Mouse (Mus musculus): Measurements from ENCODE around the gene Gm49320.
"Not testable (repeated sequence)": the region's sequence is repeated elsewhere in the genome, so short reads cannot be mapped to it uniquely, and the experiment has no call there.

Gene Gm49320

DNA sequence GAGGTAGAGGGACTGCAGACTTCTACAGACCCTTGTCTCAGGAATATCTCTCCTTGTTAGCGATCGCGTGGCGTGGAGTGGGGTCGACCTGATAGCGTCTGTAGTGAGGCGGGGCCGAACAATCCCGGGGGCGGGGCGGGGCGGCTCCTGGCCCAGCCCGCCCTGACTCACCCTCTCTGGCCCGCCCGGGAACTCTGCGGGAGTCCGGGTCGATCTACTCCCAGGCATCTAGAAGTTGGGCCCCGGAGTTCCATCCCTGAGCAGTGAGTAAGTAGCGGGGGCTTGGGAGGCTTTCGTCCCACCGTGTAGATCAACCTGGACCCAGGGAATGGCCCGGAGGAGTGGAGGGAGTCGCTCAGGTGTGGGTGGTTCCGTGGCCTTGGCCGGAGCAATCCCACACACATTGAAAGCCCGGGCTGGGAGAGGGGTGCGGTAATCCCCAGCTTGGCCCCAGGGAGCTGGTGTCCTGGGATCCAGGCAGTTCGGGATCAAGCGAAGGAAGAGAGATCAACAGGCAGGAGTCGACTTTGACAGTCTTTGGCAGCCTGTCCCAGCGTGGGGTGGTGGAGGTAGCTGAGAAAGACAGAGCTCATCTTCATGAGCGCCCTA, 11.8 kb upstream of the Gm49320 start, which contains the start of gene Lrrc8e:
Lrrc8e (plus strand) TSS at position 89 of the 609 bp plus-strand sequence.
- DNase-seq, result peak in 1 of 2 experiments; percentile 6

DNA sequence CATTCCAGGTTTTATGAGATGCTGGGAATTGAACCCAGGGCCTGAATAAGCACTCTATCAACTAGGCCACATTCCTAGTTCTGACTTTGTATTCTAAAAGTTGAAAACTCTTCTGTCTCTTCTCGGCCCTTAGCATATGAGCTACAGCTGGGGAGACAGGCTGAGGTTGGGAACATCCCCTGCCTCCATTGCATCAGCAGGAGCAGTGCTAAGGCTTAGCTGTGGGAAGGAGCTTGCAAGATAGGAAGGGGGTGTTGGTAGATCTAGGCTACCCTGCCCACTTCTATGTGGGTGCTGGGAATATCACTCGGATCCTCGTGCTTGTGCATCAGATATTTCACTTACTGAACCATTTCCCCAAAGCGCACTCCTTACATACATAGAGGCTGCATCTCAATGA, 10.7 kb upstream of the Gm49320 start:
- no peak for DNase-seq

DNA sequence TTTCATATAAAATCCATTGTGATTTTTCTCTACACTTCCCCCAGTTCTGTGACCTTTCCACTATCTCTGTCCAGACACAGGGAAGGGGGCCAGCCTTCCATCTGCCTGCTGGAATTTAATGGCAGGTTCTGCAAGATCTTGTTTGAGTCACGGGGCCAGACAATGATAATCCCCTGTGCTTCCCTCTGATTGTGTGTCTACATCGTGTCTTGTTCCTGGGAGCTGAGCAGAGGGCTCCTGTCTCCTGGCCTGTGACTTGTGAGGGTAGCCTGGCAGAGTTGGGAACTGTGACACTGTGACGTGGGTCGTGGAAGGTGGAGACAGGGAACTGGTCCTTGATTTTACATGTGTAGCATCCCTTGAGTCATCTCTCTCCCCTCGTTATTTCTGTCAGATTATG, 8.9 kb upstream of the Gm49320 start:
- DNase-seq, result no peak

DNA sequence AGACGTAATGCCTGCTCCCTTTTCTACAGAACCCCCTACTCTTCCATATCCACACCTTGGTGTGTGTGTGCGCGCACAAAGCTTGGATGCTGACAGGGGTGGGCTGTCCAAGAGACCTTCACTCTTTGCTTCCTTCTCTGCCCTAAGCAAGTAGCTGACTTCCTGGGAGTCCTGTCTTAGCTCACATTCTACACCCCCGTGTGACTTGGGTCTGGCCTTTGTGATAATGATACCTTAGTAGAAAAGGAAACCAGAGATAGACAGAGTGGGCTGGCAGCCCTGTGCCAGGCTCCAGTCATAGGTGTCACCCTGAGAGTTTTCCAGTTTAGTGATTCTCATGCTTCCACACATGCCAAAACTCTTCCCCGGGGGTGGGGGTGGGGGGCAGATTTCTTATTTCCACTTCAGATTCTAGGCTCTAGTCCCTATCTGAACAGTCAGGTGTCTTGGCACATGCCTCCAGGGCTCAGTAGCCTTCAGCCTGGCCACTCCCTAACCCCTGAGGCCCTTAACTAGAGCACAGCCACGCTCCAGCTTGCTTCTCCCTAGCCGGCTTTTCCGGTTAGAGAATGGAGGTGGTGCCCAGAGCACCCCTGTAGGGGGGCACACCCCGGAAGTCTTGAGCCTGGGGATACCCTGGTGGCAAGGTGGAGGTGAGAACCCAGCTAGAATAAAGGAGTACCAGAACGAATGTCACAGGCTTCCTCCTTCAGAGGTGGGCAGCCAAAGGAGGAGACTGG, 7.9 kb upstream of the Gm49320 start:
- peak in 1 of 2 experiments; percentile 2 for DNase-seq

DNA sequence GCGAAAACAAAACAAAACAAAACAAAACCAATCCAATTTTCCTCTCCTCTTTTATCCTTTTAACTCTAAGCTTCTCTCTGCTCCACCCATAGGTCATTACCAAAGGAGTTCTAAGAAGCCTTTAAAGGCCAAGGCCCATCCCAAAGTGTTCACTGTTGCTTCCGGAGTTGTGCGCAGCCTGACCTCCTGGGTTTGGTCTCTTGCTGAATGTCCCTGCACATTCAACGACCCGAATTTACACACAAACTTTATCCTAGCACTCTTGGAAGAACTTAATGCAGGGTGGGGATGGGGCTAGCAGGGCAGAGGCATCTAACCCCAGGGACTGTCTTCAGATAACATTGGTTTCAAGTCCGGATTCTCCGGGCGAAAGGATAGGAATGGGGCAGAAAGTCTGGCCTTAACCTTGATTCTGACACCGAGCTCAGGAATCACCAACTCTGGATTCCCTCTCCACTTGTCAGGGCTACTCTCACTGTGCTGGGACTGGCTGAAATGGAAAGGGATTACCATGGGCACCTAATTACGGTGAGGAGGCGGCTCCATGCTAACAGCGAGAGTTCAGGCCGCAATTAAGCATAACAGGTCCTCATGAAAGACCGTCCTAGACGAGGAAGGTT, 741 bp upstream of the Gm49320 start:
- DNase-seq, result no peak

DNA sequence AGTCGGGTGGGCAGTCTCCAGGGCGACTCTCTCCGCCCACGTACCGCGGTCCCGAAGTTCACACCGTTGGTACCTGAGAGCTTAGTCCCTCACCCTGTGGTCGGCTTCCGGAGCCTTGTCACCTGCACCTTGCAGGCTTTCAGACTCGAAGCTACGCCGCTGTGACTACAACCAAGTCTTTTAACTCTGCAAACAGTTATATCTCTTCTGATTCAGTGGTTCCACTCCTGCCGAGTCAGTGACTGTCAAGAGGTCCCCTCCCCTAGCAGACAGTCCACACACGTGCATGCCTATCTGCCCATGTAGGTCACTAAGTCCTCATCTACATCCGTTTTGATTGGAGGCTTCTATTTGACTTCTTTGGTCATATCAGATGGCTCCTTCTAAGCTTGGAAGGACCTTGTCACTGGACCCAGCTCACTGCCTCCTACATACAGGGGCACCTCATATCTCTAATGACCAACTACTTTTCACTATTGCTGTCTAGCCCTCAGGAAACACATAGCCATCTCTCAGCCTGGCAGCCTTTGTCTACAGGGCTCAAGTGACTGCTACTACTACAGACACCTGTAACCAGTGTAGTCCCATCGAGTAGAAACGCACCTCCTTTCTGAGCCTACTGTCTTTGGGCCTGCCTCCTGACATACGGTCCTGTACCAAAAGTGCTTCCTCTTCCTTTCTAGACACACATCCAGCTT, 677 bp downstream of the Gm49320 start:
- no peak for DNase-seq

DNA sequence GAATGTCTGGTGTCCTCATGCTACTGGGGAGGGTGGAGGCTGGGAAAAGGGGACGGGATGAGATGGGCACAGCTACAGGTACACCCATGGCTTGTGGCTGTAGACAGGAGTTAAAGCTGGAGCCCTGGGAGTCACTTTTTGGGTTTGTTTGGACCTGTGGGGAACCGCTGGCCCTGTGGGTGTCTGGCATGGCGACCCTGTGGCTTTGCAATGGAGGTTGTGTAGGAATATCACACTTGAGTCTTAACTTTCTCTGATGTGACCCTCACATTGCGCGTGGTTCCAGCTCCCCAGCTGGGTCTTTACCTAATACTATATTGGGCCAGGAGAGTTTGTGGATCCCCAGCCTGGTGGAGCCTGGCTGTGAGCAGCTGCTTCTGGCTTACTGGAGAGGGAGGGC, 6.4 kb downstream of the Gm49320 start:
- no peak for DNase-seq

DNA sequence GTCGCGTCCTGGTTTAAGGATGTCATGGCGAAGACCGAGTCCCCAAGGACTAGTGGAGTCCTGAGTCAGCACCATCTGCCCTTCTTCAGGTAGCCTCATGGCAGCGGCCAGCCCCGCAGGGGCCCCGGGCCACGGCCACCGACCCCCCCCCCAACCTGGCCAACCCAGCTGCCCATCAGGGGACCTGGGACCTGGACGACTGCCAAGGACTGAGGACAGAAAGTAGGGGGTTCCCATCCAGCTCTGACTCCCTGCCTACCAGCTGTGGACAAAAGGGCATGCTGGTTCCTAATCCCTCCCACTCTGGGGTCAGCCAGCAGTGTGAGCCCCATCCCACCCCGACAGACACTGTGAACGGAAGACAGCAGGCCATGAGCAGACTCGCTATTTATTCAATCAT, 7.1 kb downstream of the Gm49320 start:
- peak in 1 of 2 experiments; percentile 58 for DNase-seq

DNA sequence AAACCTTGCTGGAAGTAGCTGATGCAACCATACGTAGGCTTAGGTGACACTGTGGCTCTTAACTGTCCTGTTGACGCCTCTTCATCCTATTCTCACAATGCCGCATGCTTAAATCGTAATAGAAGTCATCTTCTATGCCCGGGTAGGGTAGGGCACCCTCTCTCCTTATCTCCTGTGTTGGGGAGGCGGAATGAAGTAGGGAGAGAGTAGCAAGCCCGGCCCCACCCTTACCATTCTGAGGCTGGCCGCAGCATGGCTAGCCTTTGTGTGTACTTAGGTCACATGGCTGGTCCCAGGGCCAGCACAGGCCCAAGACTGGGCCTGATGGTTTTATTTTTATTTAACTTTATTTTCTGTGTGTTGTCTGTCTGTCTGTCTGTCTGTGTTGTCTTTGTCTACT, 8.6 kb downstream of the Gm49320 start:
- DNase-seq, result no peak

DNA sequence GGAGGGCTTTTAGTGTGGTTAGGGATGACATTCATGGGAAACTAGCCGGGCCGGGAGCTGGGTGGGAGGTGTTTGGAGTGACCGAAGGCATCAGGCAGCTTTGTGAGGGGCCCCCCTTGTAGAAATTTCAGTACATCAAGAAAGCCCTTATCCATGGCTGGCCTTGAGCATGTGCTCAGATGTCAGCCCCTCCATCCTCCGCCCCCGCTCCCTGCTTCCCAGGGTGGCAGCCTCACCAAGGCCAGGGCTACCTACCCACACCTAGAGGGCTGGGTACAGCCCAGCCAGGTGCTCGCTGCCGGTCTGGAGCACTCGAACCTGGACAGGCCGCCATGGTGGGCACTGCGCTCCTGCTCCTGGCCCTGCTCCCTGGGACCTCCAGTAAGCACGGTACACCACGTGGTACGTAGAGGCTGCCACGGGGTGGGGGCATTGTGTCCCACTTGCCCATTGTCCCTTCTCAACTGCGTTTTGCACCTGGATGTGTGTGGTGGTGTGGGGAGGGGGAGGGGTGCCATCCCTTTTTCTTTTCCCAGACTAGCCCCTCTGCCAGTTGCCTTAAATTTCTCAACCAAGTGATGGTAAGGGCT, 9.4 kb downstream of the Gm49320 start, which contains the start of gene Tgfbr3l:
Tgfbr3l (plus strand) TSS at position 264 of the 590 bp plus-strand sequence.
- no peak for DNase-seq

DNA sequence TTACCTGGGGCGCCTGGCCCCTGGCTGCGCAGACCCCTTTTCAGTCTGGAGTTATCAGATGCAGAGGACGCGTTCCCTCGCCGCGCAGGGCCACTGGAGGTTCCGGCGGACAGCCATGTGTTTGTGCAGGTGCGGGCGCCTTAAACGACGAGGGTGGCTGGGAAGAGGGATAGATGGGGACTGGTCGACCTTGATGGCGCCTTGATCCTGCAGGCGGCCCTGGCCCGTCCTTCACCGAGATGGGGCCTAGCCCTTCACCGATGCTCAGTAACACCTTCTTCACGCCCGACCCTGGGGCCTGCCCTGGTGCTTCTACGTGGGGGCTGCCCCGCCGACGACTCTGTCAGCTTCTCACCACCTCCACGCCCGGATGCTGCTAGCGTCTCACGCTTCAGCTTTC, 10.5 kb downstream of the Gm49320 start:
- DNase-seq, result no peak

DNA sequence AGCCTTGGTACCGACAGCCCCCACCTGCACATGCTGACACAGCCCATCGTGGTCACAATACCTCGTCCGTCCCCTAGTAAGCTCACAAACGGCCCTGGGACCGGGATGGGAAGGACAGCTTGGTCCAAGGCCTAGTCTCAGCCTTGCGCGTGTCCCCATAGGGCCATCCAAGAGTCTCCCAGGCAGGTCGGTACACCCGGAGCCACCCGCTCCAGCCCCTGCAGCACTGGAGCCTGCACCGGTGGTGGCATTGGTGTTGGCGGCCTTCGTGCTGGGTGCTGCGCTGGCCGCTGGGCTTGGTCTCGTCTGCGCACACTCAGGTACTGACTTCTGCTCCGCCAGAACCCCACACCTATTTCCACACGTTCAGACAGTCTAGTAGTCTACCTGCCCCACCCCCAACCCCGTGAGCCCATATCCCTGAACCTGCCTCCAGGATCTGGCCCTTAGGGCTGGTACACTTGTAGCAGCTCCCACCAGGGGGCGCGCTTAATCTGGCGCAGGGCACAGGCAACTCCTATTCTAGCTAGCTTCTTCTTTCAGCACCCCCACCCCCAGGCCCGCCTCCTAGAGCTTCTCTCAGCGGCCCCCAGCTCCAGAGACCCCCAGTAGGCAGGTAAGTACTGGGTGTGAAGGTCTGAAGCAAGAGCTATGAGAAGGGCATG, 11.8 kb downstream of the Gm49320 start:
- peak; percentile 86 to 94 for DNase-seq

DNA sequence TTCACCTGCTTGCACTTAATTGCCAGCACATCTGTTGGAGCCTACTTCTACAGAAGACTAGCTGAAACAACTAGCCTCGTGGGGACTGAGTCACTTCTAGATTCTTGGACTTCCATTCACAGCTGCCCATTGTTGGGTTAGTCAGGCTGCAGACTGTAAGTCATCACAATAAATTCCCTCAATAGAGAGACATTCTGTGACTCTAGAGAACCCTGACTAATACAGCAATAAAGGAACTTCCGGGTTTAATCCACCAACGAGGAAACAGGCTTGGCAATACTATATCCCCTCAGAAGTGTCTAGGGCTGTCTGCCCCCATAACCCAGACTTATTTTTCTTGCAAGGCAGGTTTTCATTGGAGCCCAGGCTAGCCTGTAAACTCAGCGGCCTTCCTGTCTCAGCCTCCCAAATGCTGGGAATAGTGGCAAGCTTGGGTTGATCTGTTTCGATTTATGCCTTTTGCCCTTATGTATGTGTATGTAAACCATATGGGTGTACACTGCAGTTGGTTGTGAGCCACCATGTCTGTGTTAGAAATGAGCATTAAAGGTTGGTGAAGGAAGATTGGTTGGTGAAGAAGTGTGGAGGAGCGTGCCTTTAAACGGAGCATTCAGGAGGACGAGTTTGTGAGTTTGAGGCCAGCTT, 13.6 kb downstream of the Gm49320 start:
- DNase-seq, result no peak

DNA sequence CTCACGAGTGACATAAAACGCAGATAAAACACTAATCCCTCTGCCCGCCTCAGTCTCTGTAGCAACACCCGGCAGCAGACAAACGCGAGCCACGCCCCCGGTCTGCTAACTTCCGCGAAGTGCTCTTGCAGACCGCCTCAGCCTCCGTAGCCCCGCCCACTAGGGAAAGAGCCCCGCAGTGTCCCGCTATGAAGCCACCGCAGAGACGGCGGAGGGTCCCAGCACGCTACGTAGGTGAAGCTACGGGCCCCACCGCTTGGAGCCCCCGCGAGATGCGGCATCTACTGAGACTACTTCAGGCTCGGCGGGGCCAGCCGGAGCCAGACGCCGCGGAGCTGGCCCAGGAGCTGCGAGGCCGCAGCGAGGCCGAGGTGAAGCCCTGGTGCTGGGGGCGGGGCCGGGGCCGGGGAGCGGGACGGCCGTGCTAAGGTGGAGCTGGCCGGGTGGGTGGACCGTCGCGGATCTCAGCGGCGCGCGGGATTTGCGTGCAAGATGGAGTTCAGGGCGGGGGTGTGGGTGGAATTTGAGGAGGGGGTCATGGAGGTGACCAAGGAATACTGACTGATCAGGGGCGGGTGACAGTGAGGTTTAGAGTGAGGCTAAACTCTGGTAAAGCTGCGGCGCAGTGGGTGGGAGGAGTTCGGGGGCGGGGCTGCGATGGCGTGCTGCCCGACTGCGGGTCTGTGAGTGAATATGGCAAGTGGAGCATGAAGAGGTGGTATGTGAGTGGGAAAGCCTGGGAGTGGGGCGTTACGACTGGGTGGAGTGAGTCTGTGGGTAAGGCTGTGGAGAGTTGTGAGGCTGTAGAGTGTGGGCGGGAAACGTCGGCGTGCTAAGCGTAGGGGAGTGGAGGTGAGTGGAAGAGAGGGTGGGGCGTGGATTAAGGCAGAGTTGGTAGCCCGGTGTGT, 14.5 kb downstream of the Gm49320 start, which contains the start of gene Snapc2:
Snapc2 (plus strand) TSS at position 147 of the 908 bp plus-strand sequence.
- DNase-seq, result peak; percentile 95 to 96

DNA sequence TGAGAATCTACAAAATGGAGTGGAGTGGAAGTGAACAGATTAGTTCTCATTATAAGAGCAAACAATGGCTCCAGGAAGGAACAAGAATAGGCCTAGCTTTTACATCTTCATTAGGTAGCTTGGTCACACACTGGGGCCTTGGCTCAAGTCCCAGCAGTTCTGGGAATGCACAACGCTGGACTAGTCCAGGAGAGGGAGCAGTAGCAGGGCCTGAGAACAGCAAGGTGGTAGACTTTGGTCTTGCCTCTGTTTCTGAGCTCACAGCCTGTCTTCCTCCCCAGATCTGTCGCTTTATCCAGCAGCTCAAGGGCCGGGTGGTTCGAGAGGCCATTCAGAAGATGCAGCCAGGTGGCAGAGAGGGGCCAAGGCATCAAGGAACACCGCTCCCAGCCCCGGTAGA, 15.3 kb downstream of the Gm49320 start:
- DNase-seq, result peak; percentile 91 to 94

DNA sequence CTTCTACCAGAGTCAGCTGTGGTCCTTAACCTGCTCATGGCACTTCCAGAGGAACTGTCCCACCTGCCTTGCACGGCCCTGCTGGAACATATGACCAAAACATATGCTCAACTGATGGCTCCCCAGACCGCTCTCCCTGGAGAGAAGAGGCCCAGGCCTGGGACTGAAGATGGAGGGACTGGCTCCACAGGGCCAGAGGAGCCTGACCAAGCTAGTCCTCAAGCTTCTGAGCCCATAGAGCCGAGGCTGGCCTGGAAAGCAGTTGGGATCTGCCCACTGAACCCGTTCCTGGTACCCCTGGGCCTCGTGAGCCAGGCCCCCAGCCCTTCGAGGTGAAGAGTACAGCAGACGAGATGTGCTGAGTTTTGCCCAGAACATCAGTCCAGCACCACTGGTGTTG, 16.8 kb downstream of the Gm49320 start:
- not testable (repeated sequence) for DNase-seq

DNA sequence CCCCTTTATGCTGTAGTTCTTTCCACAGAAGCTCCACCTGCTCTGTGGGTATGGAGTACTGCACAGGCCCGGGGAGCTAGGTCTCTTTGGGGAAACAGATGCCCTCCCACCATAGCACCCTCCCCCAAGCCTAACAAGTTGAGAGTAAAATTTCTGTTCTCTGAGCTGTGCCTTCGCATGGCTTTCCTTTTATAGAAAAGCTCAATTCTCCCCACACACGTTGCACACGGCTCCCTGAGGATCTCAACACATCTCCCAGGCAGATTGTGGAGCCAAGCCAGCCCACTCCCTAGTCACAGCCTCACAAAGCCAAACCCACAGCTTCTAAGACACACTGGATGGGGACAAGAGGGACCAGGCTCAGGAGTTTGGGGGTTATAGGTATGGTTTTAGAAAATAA, 18.2 kb downstream of the Gm49320 start:
- no peak for DNase-seq

DNA sequence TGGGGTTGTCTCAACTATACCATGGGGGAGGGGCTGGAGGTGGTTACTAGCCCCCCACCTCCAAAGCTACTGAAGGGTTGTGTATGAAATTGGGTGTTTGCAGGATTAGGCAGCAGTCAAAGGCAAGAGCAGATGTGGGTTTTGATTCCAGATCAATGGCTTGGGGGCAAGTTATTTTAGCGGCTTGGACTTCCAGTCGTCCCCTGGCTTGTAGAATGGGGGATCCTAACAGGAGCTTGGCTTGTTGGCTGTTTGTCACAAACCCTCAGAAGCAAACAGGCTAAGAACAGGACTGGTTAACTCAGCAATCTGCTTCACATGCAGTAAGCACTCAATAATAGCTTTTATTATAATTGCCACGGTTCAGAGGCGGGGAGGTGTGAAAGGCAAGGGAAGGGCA, 18.7 kb downstream of the Gm49320 start:
- no peak for DNase-seq

DNA sequence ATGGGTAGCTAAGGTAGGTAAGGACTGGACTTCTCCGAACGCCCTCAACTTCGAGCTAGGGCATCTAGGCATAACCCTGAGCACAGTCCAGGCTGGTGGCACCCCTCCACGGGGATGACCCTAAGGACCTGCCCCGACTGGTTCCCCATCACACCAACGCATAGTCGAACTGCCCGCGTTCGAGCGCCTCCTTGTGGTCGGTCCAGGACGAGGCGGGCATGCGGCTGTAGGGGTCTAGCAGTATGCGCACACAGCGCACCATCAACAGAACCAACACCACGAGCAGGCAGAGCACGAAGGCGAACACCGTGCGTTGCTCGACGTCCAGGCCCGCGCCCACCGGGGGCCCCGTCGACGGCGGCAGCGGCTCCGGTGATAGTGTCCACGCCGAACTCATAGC, 19.6 kb downstream of the Gm49320 start:
- peak; percentile 85 to 90 for DNase-seq

DNA sequence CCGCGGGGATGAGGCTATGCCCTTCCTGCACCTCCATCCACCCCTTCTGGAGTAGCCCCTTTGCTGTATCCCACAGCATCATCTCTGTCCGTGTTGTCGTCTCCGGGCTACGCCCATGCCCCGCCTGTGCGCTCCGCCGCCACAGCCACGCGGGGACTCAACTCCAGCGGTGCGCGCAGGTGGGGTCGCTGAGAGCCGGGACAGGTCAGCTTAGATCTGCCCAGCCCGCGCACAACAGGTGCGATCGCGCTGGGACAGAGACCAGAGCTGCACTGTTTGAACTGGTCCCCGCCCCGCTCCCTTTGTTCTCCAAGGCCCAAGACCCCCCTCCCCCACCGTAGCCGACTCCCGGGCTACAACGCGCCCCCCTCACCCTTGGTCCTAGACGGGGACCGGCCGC, 20.0 kb downstream of the Gm49320 start:
- DNase-seq, result peak; percentile 64 to 79
